Mouse (Mus musculus): ENCODE results near the gene Arl11. TPM values are rescaled to one million over a fixed set of nuclear protein-coding genes. Genes with fewer than 3 reads are reported as not detected.

Arl11 gene
- 1 to 10 TPM; 1.1 to 1.5 TPM for total RNA-seq (2021)
- long read RNA-seq, experiment 1, partial matches to known transcripts: 0 of 5 reads
- long read RNA-seq, experiment 1, other reads (novel, unspliced or antisense): 0 of 5 reads
- long read RNA-seq, experiment 2, partial matches to known transcripts: 0 of 2 reads
- long read RNA-seq, experiment 2, other reads (novel, unspliced or antisense): 0 of 2 reads

DNA sequence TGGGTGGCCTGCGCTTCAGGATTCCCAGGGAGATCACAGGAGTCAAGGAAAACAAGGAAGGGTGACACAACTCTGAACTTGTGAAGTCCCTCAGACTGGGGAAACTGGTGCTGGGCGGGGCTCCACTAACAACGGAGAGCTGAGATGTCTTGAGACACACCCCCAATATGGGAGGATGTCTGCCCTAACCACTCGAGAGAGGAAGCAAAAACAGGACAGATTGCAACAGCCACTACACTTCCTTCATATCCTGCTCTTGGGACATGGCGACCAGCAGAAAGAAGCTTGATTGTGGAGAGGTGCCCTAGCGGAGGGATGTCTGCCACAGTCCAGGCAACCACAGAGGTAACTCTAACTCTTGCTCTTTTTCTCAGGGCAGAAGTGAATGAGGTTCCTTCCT, at the start of gene Arl11:
Arl11 (plus strand) TSS at position 161 of the 400 bp plus-strand sequence.
- no peak for DNase-seq (ENCODE audit: low spot score in 2 of 2)

GRCm38 (mm10) chr14:61267908-61268475, 41.6 kb upstream of the Arl11 start:
- DNase-seq (ENCODE audit: low spot score in 2 of 2): no peak

DNA sequence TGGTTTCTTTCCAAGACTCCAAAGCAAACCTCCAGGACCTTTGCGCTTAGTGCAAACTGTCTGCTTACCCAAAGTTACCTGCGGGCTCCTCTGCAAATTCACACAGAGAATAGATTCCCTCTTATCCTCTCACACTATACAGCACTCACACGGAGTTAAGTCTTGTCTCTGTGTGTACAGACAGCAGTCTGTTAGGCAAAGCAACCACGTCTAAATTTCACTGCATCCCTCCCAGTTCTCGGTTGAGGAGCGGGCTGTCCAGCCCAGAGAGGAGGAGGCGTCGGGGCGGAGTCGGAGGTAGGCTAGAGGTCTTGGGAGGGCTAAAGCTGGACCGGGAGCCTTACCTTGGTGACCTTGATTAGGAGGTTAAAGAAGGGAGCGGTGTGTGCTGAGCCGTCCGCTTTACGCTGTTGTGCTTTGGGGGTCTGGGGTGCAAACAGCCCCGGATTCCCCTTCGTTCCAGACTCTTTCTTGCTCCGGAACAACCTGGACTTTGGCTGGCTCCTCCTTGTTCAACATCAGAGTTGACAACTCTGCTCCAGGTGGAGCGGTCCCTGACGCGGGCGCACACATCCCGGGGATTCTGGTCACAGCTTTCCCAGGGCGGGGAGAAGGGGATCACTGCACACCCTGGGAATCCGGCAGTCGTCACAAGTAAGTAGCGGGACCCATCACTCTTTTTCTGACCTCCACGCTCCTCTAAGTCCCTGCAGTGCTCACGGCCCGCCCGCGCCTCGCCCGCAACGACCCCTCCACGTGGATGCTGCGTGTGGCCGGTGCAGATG, 34.9 kb upstream of the Arl11 start:
- no peak for DNase-seq (ENCODE audit: low spot score in 2 of 2)

- DNase-seq (ENCODE audit: low spot score in 2 of 2): peak in 1 of 2 experiments; percentile 11
These were observed 32.3 kb upstream of the Arl11 start for GRCm38 (mm10) chr14:61277285-61277684.

DNA sequence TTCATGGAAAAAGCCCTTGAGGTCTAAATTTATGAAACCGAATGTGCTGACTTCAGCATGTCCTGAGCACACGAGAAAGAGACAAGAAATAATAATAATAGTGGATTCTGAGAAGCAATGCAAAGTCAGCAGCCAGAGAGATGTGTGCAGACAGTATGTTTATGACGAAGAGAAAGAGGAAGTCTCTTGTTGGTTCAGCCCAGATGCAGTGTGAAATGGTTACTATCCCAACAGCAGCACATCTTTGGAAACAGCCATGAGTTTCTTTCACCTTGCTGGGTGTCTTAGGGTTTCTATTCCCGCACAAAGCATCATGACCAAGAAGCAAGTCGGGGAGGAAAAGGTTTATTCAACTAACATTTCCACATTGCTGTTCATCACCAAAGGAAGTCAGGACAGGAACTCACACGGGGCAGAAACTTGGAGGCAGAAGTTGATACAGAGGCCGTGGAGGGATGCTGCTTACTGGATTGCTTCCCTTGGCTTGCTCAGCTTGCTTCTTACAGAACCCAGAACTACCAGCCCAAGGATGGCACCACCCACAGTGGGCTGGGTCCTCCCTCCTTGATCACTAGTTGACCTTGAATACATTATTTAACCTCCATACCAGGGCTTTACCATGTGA, 30.8 kb upstream of the Arl11 start:
- no peak for DNase-seq (ENCODE audit: low spot score in 2 of 2)

GRCm38 (mm10) chr14:61288606-61289286, 20.8 kb upstream of the Arl11 start:
- DNase-seq (ENCODE audit: low spot score in 2 of 2): no peak

- DNase-seq (ENCODE audit: low spot score in 2 of 2): peak in 1 of 2 experiments; percentile 26
These were observed 18.9 kb upstream of the Arl11 start for GRCm38 (mm10) chr14:61290664-61291063.

- DNase-seq (ENCODE audit: low spot score in 2 of 2): peak; percentile 7 to 41
These were observed 15.4 kb upstream of the Arl11 start for GRCm38 (mm10) chr14:61293884-61294737.

DNA sequence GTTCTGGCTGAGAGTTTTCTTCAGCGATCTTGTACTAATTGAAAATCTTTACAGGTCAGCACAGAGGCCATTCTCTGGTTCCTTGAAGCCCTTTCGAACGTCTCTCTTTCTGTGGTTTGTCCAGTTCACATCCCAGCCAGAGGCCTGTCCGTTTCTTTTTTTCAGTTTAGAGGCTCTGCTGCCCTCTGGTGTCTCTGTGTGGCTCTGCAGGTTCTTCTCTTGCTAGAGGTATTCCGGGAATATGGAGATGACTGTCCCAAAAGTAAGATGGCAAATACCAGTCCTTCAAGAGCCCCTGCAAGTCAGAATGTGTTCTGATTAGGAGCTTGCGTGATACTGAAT, 14.8 kb upstream of the Arl11 start:
- DNase-seq (ENCODE audit: low spot score in 2 of 2): peak; percentile 7 to 30

DNA sequence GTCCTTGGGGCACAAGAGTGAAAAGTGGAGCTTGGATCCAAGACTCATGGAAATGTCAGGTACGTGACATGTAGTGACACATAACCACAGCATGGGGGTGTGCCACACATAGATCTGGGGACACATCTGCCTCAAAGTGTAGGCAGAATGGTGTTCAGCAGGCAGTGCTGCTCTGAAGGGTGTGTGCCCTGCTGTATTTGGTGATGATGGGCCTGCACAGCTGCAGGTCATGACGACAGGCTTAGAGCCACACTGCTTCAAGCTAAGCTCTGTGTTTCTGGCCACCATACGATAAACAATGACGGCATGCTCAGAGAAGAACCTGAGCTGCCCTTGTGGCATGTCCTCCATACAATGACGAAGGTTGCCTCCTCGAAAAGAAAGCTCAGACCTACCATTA, 9.7 kb upstream of the Arl11 start:
- DNase-seq (ENCODE audit: low spot score in 2 of 2): no peak

- DNase-seq (ENCODE audit: low spot score in 2 of 2): no peak
These were observed 8.2 kb upstream of the Arl11 start for GRCm38 (mm10) chr14:61301323-61301722.

DNA sequence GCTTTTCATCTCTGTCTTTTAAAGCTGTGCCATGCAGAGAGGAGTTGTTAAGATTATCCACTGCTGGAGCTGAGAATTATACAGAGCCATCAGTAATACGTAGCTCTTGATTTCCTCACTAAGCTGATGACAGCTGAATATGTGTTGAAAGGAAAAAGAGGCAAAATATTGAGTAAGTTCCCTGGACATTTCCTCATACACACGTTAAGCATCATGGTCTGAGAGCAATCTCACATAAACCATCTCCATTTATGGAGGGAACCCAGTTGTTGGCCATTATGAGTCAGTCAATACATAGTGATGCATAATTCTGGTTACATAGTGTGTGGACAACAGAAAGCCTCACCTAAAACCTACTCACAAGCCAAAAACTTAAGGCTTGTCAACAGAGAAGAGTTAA, 7.1 kb upstream of the Arl11 start:
- DNase-seq (ENCODE audit: low spot score in 2 of 2): no peak

- no peak for DNase-seq (ENCODE audit: low spot score in 2 of 2)
These were observed 5.5 kb upstream of the Arl11 start for GRCm38 (mm10) chr14:61303969-61304609.

DNA sequence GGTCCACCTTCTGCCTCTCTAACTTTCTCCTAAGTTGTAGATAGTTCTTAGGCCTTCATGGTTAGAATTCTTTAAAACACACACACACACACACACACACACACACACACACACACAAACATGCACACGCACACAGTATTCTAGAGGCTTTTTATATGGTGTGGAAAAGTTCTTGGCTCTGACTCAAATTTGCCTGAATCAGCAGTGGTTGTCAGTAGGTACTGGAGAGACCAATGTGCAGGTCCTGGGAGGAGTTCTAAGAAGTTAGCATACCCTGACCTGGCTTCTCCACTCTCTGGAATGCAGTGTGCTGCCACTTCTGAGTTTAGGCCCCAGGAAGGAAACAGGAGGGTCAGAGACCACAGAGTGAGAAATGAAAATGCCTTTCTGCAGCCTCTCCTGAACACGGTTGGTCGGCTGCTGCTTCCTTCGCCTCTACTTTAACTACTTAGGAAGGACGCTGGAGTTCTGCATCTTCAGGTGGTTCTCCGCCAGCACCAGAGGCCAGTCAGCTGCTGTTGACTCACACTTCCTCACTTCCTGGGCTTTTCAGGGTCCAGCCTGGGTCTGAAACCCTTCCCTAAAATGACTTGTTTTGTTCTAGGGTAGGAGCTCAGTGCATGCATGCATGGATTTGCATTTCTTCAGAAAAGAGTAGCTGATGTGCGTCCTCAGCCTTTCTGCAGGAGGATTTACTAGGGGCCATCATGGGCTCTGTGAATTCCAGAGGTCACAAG, 651 bp downstream of the Arl11 start:
- DNase-seq (ENCODE audit: low spot score in 2 of 2): no peak

DNA sequence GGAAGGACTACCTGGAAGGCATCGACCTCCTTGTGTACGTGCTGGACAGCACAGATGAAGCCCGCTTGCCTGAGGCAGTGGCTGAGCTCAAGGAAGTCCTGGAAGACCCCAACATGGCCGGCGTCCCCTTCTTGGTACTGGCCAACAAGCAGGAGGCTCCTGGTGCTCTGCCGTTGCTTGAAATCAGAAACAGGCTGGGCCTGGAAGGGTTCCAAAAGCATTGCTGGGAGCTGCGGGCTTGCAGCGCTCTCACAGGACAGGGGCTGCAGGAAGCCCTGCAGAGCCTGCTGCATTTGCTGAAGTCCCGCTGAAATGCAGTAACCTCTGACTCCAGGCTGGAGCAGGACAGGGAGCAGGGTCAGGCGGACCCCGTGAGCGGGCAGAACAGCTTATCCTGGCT, 1.4 kb downstream of the Arl11 start:
- DNase-seq (ENCODE audit: low spot score in 2 of 2): no peak

DNA sequence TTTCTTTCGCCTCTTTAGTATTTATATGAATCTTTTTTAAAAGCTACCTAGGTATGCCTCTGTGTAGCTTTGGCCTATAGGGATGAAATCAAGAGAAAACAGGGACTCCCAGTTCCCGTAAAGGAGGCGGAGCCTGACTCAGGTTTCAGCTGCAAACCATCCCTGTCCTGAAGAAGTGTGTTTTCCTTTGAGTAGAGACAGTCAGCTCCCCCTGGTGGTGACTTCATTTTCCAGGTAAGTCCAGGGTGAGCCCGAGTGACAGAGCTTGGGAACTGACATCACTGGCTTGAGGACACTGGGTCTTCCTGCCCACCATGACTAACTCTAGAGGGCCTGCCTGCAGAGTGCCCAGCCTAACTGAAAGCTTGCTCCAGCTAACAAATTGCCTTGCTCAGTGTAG, 7.3 kb downstream of the Arl11 start:
- peak in 1 of 2 experiments; percentile 14 for DNase-seq (ENCODE audit: low spot score in 2 of 2)

DNA sequence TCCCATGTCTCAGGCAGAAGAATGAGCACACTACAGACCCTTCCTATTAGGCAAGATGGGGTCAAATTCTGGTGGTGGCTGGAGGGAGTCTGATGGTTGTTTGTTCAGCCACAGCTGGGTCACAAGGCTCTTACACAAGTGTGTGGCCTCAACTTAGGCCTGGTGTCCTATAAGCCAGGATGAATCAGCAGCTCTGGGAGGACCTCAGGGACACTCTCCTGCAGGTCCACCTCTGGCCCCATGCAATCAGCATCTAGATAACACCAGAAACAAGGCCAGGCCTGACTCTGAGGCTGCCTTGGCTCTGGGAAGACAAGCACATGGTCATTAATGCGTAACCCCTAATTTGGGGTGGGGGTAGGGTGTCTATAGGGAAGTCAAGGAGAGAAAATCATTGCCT, 11.2 kb downstream of the Arl11 start:
- DNase-seq (ENCODE audit: low spot score in 2 of 2): no peak

DNA sequence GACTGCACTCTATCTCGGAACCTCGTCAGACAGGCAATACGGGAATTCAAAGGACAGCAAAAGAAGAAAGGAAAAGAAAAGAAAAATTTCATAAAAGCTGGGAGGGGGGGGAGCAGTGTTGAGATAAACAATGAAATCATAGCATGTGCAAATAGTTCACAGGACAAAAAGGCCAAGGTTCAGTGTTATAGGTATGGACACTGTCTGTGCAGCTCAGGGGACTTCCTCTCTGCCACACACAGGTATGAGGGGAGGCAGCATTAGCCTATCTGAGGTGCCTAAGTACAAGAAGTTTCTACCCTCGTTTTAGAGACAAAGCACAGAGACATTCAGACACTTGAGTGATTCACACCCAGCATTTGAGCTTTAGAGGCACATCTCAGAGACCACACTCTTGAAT, 11.6 kb downstream of the Arl11 start:
- DNase-seq (ENCODE audit: low spot score in 2 of 2): no peak

DNA sequence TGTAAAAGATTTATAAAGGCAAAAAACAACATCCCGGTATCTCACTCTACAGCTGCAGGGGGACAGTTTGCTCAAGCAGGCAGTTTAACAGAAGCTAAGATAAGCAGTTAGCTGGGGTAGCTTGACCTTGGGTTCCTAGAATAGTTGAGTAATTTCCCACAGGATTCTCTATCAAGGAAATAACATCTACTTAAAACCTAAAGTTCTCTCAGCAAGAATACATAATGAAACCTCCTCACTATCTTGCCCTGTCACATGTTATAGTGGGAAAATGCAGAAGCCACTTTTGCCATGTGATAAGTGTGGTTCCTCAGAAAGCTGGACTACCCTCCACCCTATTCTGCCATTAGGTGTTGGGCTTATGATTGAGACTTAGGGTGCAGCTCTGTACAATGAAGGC, 13.2 kb downstream of the Arl11 start:
- DNase-seq (ENCODE audit: low spot score in 2 of 2): no peak
